Mouse (Mus musculus) heart, postnatal 14 days (tissue): ENCODE measurements around the gene Npr3. TPM values are rescaled to one million over a fixed set of nuclear protein-coding genes. Genes with fewer than 3 reads are reported as not detected.

ENCODE experiments used
- DNase-seq, 2 experiments: peaks; one replicate each; pipeline ENCODE4 v3.0.0; 2021 to 2022
- intact Hi-C: fragments of 180-260 bp; cut with DNase I; formaldehyde crosslinking; loops from one replicate; pipeline ENCODE4 v1.15.1; 2025
- long read RNA-seq, 2 experiments: library from polyadenylated mRNA; stranded (forward); transcript quantifications; one replicate each; pipeline ENCODE4 v2.0.0; 2021
- total RNA-seq, 2 experiments: library from RNA; stranded (reverse); gene quantifications; 2 replicates each; pipeline ENCODE4 v1.2.3; 2021

The Npr3 gene
- 10 to 100 TPM; 25.2 to 37.4 TPM for total RNA-seq
- long read RNA-seq, experiment 1, partial matches to known transcripts: 0 of 3 reads
- long read RNA-seq, experiment 1, other reads (novel, unspliced or antisense): 3 of 3 reads
- long read RNA-seq, experiment 2, full-length matches to known transcripts: 6 of 12 reads
- long read RNA-seq, experiment 2, partial matches to known transcripts: 1 of 12 reads
- long read RNA-seq, experiment 2, other reads (novel, unspliced or antisense): 5 of 12 reads

GRCm38 (mm10) chr15:11906571-11907531 is at the start of gene Npr3:
Gene Npr3, minus strand, starts transcription at chr15:11907287.
- intact Hi-C loops: no loop called here
- DNase-seq: peak; percentile 55 to 66

GRCm38 (mm10) chr15:11956129-11956528 is 49.0 kb upstream of the Npr3 start:
- intact Hi-C loops: no loop called here
- no peak for DNase-seq

GRCm38 (mm10) chr15:11954190-11954589 is 47.1 kb upstream of the Npr3 start:
- intact Hi-C loops: no loop called here
- no peak for DNase-seq

GRCm38 (mm10) chr15:11952159-11952558 is 45.1 kb upstream of the Npr3 start:
- DNase-seq: no peak
- intact Hi-C loops: no loop called here

- DNase-seq: no peak
- intact Hi-C loops: no loop called here
Measured at GRCm38 (mm10) chr15:11951181-11951580, 44.1 kb upstream of the Npr3 start.

- intact Hi-C loops: no loop called here
- DNase-seq: no peak
Measured at GRCm38 (mm10) chr15:11950144-11950543, 43.1 kb upstream of the Npr3 start.

GRCm38 (mm10) chr15:11949490-11949889 is 42.4 kb upstream of the Npr3 start:
- DNase-seq: no peak
- intact Hi-C loops: no loop called here

- intact Hi-C loops: no loop called here
- DNase-seq: no peak
Measured at GRCm38 (mm10) chr15:11940855-11941254, 33.8 kb upstream of the Npr3 start.

- no peak for DNase-seq
- intact Hi-C loops: no loop called here
Measured at GRCm38 (mm10) chr15:11927742-11928141, 20.7 kb upstream of the Npr3 start.

- DNase-seq: no peak
- intact Hi-C loops: loop anchor here (5.0 kb wide), 1 partner anchor 327 kb away; no protein-coding TSS in a partner anchor
Measured at GRCm38 (mm10) chr15:11914101-11914500, 7.0 kb upstream of the Npr3 start.

GRCm38 (mm10) chr15:11909875-11910274 is 2.8 kb upstream of the Npr3 start:
- peak in 1 of 2 experiments; percentile 19 for DNase-seq
- intact Hi-C loops: loop anchor here (2.0 to 5.0 kb wide), 3 partner anchors 157 to 501 kb away; no protein-coding TSS in a partner anchor

- no peak for DNase-seq
- intact Hi-C loops: no loop called here
Measured at GRCm38 (mm10) chr15:11908166-11908565, 1.1 kb upstream of the Npr3 start.

- intact Hi-C loops: no loop called here
- DNase-seq: peak; percentile 49 to 56
Measured at GRCm38 (mm10) chr15:11906021-11906570, 991 bp downstream of the Npr3 start.

- intact Hi-C loops: no loop called here
- peak; percentile 43 to 49 for DNase-seq
Measured at GRCm38 (mm10) chr15:11904848-11905672, 2.0 kb downstream of the Npr3 start.

- DNase-seq: peak; percentile 38 to 44
- intact Hi-C loops: no loop called here
Measured at GRCm38 (mm10) chr15:11904043-11904847, 2.8 kb downstream of the Npr3 start.

GRCm38 (mm10) chr15:11903196-11904042 is 3.7 kb downstream of the Npr3 start:
- intact Hi-C loops: no loop called here
- peak in 1 of 2 experiments; percentile 28 for DNase-seq

GRCm38 (mm10) chr15:11897617-11898016 is 9.5 kb downstream of the Npr3 start:
- intact Hi-C loops: no loop called here
- no peak for DNase-seq

GRCm38 (mm10) chr15:11897162-11897561 is 9.9 kb downstream of the Npr3 start:
- intact Hi-C loops: no loop called here
- DNase-seq: no peak

GRCm38 (mm10) chr15:11893969-11894368 is 13.1 kb downstream of the Npr3 start:
- intact Hi-C loops: no loop called here
- no peak for DNase-seq
